ENCODE assay signal across 20 mouse cellular contexts in genomic region chr1:120430171-120430570, GRCm38 (mm10).
"Had no signal": no experiment of that assay in that cellular context is flagged by ENCODE, and none has a peak within 500 bp of the region (broad histone marks: within the 10 kb centered on the region; RNA-seq: fewer than 3 reads in every experiment).

No protein-coding gene starts in this region.

- DNase-seq: kidney, adult 11 months; kidney, adult 8-10 months; kidney, postnatal 10 days; kidney, postnatal 36 days; liver; lung, adult 2 months; retina, postnatal 1 day; thymus, adult 18-20 months; thymus, postnatal 4 days had no signal

- ATAC-seq: liver, embryonic 12.5 days; midbrain, embryonic 13.5 days had no signal

- H3K4me3 ChIP-seq: kidney, embryonic 15.5 days; limb, embryonic 10.5 days; limb, embryonic 13.5 days; liver, embryonic 12.5 days; liver, embryonic 15.5 days; megakaryocyte, embryonic 14.5 days; midbrain, embryonic 10.5 days; midbrain, embryonic 13.5 days; neural tube, embryonic 12.5 days; neural tube, embryonic 15.5 days had no signal

- H3K4me1 ChIP-seq: kidney, embryonic 15.5 days; limb, embryonic 10.5 days; limb, embryonic 13.5 days; liver, embryonic 12.5 days; liver, embryonic 15.5 days; megakaryocyte, embryonic 14.5 days; neural tube, embryonic 12.5 days; neural tube, embryonic 15.5 days had no signal

- H3K9ac ChIP-seq: kidney, embryonic 15.5 days; limb, embryonic 13.5 days; liver, embryonic 12.5 days; liver, embryonic 15.5 days; midbrain, embryonic 13.5 days; neural tube, embryonic 12.5 days; neural tube, embryonic 15.5 days had no signal

- H3K36me3 ChIP-seq: kidney, embryonic 15.5 days; limb, embryonic 10.5 days; limb, embryonic 13.5 days; liver, embryonic 12.5 days; liver, embryonic 15.5 days; midbrain, embryonic 10.5 days; midbrain, embryonic 13.5 days; neural tube, embryonic 12.5 days; neural tube, embryonic 15.5 days had no signal

- H3K27ac ChIP-seq: kidney, embryonic 15.5 days; limb, embryonic 10.5 days; limb, embryonic 13.5 days; liver, embryonic 12.5 days; liver, embryonic 15.5 days; macrophage; midbrain, embryonic 10.5 days; midbrain, embryonic 13.5 days; neural tube, embryonic 12.5 days; neural tube, embryonic 15.5 days had no signal

- H3K4me2 ChIP-seq: kidney, embryonic 15.5 days; limb, embryonic 13.5 days; liver, embryonic 12.5 days; liver, embryonic 15.5 days; midbrain, embryonic 13.5 days; neural tube, embryonic 12.5 days; neural tube, embryonic 15.5 days had no signal

- H3K27me3 ChIP-seq: kidney, embryonic 15.5 days; limb, embryonic 13.5 days; liver, embryonic 12.5 days; liver, embryonic 15.5 days; midbrain, embryonic 13.5 days; neural tube, embryonic 12.5 days; neural tube, embryonic 15.5 days had no signal

- H3K9me3 ChIP-seq: kidney, embryonic 15.5 days; limb, embryonic 10.5 days; limb, embryonic 13.5 days; liver, embryonic 12.5 days; liver, embryonic 15.5 days; midbrain, embryonic 10.5 days; midbrain, embryonic 13.5 days; neural tube, embryonic 12.5 days; neural tube, embryonic 15.5 days had no signal
